Mouse (Mus musculus) thymus, adult 18-20 months (tissue): ENCODE measurements around the gene Olfr16.

ENCODE experiments used
- DNase-seq, 2 experiments: peaks; one replicate each; pipeline ENCODE4 v3.0.0; 2022; ENCODE audit warnings: mixed read lengths in 2 of 2

Gene Olfr16

GRCm38 (mm10) chr1:172950160-172950559, at the start of gene Olfr16:
Gene Olfr16 (plus strand): TSS chr1:172950409.
- DNase-seq, result no peak

GRCm38 (mm10) chr1:172903313-172903712, 46.9 kb upstream of the Olfr16 start:
- no peak for DNase-seq

- no peak for DNase-seq
These were observed 33.1 kb upstream of the Olfr16 start for GRCm38 (mm10) chr1:172917115-172917514.

GRCm38 (mm10) chr1:172918450-172918849, 31.8 kb upstream of the Olfr16 start:
- DNase-seq, result no peak

- no peak for DNase-seq
These were observed 18.0 kb upstream of the Olfr16 start for GRCm38 (mm10) chr1:172932197-172932596.

GRCm38 (mm10) chr1:172951171-172951720, 1.0 kb downstream of the Olfr16 start:
- no peak for DNase-seq

GRCm38 (mm10) chr1:172955376-172955775, 5.2 kb downstream of the Olfr16 start:
- DNase-seq, result no peak

GRCm38 (mm10) chr1:172960452-172960851, 10.2 kb downstream of the Olfr16 start:
- DNase-seq, result no peak

GRCm38 (mm10) chr1:172989794-172990634, 39.8 kb downstream of the Olfr16 start:
- DNase-seq, result no peak

- no peak for DNase-seq
These were observed 40.4 kb downstream of the Olfr16 start for GRCm38 (mm10) chr1:172990635-172991009.
